Mouse (Mus musculus): Measurements from ENCODE around the gene Rusc2. TPM values are rescaled to one million over a fixed set of nuclear protein-coding genes. Genes with fewer than 3 reads are reported as not detected.

Gene Rusc2
- polyA plus RNA-seq, 1 experiment from 2014 or later = 29.6 TPM

DNA sequence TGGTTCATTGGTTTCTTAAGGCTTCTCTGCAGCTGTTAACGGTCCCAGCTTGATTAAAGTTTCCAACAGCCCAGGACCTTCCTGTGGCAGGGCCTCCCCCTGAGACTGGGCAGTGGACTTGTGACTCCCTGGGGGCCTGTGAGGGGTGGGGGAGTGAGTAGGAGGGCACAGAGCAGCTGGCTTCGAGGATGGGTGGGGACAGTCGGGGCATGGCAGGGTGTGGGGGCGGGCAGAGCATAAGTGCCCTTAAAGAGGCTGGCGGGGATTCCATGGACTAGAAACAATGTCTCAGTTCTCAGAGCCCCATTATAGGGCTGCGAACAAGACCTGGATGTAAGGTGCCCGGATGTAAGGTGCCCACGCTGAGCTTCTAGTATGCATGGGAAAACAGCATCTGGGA, 75.3 kb downstream of the Rusc2 start:
- ATAC-seq = no peak
- in situ Hi-C loops (cut with MboI; ENCODE audit: low pct_unique_long_range_greater_than_20kb) = no loop called here
- ChIA-PET POLR2A (interaction anchor here (0.6 kb wide), 1 partner anchor 419 kb away, joined by 4 read pairs; no protein-coding TSS in a partner anchor), CTCF (interaction anchor here (1.0 to 2.0 kb wide), 2 partner anchors 11 to 22 kb away, joined by 3 to 6 read pairs; no protein-coding TSS in a partner anchor)
- H3K27me3 ChIP-seq = no peaks in the 10 kb centered on the region
- no peak for TF ChIP-seq CTCF (IDR thresholded peaks at IDR 0.05)
- no peak for DNase-seq (ENCODE audit: low read depth, low spot score)

GRCm38 (mm10) chr4:43463102-43463501, 81.3 kb downstream of the Rusc2 start:
- H3K27me3 ChIP-seq = no peaks in the 10 kb centered on the region
- no peak for DNase-seq (ENCODE audit: low read depth, low spot score)
- ChIA-PET POLR2A (no interaction called here), CTCF (interaction anchor here (1.2 kb wide), 1 partner anchor 14 kb away, joined by 3 read pairs; no protein-coding TSS in a partner anchor)
- no peak for TF ChIP-seq CTCF (IDR thresholded peaks at IDR 0.05)
- no peak for ATAC-seq
- in situ Hi-C loops (cut with MboI; ENCODE audit: low pct_unique_long_range_greater_than_20kb) = no loop called here

DNA sequence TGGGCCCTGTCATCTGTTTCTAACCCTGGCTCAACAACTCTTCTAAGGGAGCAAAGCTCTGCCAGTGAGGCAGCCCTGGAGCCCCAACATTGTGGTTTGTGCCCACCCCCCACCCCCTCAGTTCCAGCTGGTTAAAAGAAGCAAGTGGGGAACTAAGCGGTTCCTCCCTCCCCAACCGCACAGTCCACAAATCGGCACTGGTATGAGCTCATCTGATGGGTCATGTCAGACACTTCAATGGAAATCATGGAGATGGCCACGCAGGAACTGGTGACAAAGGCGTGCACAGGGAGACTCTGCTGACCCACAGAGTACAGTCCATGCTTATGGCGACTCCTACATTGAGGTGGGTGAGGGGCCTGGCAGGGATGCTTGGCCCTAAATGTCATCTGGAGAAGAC, 84.2 kb downstream of the Rusc2 start:
- CTCF ChIA-PET = no interaction called here

GRCm38 (mm10) chr4:43466872-43467271, 85.1 kb downstream of the Rusc2 start:
- no peaks in the 10 kb centered on the region for H3K27me3 ChIP-seq
- in situ Hi-C loops (cut with MboI; ENCODE audit: low pct_unique_long_range_greater_than_20kb) = no loop called here
- DNase-seq (ENCODE audit: low read depth, low spot score) (no peak), ATAC-seq (no peak)
- no peak for TF ChIP-seq CTCF (IDR thresholded peaks at IDR 0.05)
- ChIA-PET POLR2A (interaction anchor here (1.0 kb wide), 1 partner anchor 8 kb away, joined by 3 read pairs; no protein-coding TSS in a partner anchor), CTCF (no interaction called here)

More for the DNA sequence above, 84.2 kb downstream of the Rusc2 start:
- ATAC-seq = no peak
- no peak for TF ChIP-seq CTCF (IDR thresholded peaks at IDR 0.05)
- no peak for DNase-seq (ENCODE audit: low read depth, low spot score)
- in situ Hi-C loops (cut with MboI; ENCODE audit: low pct_unique_long_range_greater_than_20kb) = no loop called here
- H3K27me3 ChIP-seq = no peaks in the 10 kb centered on the region
- POLR2A ChIA-PET = no interaction called here

- TF ChIP-seq CTCF (IDR thresholded peaks at IDR 0.05) = no peak
- in situ Hi-C loops (cut with MboI; ENCODE audit: low pct_unique_long_range_greater_than_20kb) = no loop called here
- no peaks in the 10 kb centered on the region for H3K27me3 ChIP-seq
- ATAC-seq (no peak), DNase-seq (ENCODE audit: low read depth, low spot score) (no peak)
- CTCF ChIA-PET = no interaction called here
- POLR2A ChIA-PET = interaction anchor here (1.2 kb wide), 1 partner anchor 20 kb away, joined by 4 read pairs; no protein-coding TSS in a partner anchor
Observed at GRCm38 (mm10) chr4:43470301-43470700, 88.5 kb downstream of the Rusc2 start.

DNA sequence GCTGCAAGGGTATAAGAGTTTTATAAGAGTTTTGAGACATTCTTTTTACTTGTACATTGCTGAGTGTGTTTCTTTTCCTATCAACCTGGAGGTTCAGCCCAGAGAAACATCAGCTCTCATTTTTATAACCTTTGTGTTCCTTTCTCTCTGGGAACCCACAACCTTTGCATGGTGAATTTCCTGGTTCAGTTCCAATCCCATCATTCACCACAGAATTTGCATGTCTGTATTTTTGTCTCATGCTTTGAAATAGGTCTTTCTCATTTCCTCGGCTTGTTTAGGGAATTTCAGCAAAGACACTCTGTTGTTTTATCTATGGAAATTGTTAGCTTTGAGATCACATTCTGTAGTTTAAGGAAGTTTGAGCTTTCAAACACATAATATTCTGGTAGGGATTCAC, 91.9 kb downstream of the Rusc2 start:
- ChIA-PET CTCF (no interaction called here), POLR2A (no interaction called here)
- ATAC-seq (no peak), DNase-seq (ENCODE audit: low read depth, low spot score) (no peak)
- in situ Hi-C loops (cut with MboI; ENCODE audit: low pct_unique_long_range_greater_than_20kb) = no loop called here
- H3K27me3 ChIP-seq = no peaks in the 10 kb centered on the region
- no peak for TF ChIP-seq CTCF (IDR thresholded peaks at IDR 0.05)

DNA sequence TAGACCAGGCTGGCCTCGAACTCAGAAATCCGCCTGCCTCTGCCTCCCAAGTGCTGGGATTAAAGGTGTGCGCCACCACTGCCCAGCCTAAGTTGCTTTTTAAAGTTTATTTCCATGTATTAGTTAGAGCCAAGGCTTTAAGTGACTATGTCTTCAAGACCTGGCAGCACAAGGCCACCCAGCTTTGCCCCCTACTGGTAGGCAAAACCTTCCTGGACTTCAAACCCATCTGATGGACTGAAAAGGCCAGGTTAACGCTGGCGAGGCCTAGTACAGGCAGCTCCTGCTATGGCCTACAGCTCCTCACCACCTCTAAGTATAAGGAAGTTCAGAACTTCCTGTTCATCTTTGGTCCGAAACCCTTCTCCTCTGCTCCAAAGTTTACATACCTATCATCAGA, 94.8 kb downstream of the Rusc2 start:
- ChIA-PET POLR2A (no interaction called here), CTCF (no interaction called here)
- in situ Hi-C loops (cut with MboI; ENCODE audit: low pct_unique_long_range_greater_than_20kb) = loop anchor here (5.0 kb wide), 1 partner anchor 34 kb away; the partner anchor contains the start of gene Tesk1
- no peak for DNase-seq (ENCODE audit: low read depth, low spot score)
- ATAC-seq = no peak
- no peak for TF ChIP-seq CTCF (IDR thresholded peaks at IDR 0.05)
- H3K27me3 ChIP-seq = no peaks in the 10 kb centered on the region

Other genes with a start within 250 kb of the Rusc2 start
- gene Atp8b5, start 114.8 kb upstream of the Rusc2 start, polyA plus RNA-seq (2021) = 0.59 TPM
- gene Fam166b, start 47.2 kb downstream of the Rusc2 start, polyA plus RNA-seq (2021) = 0.17 TPM
- gene Tesk1, start 60.0 kb downstream of the Rusc2 start, polyA plus RNA-seq (2021) = 50.4 TPM
- 3.3 TPM for gene Cd72, start 72.6 kb downstream of the Rusc2 start, polyA plus RNA-seq (2021)
- not detected for gene Sit1, start 101.8 kb downstream of the Rusc2 start, polyA plus RNA-seq (2021)
- gene Ccdc107, start 110.9 kb downstream of the Rusc2 start, polyA plus RNA-seq (2021) = 42.8 TPM
- gene Arhgef39, start 117.7 kb downstream of the Rusc2 start, polyA plus RNA-seq (2021) = 5.5 TPM
- not detected for gene Car9, start 125.0 kb downstream of the Rusc2 start, polyA plus RNA-seq (2021)
- 0.22 TPM for gene Tpm2, start 141.8 kb downstream of the Rusc2 start, polyA plus RNA-seq (2021)
- gene Creb3, start 180.4 kb downstream of the Rusc2 start, polyA plus RNA-seq (2021) = 74.6 TPM
- gene Tln1, start 180.7 kb downstream of the Rusc2 start, polyA plus RNA-seq (2021) = 112 TPM
- 25.3 TPM for gene Rgp1, start 196.7 kb downstream of the Rusc2 start, polyA plus RNA-seq (2021)
- 12.5 TPM for gene Gba2, start 196.9 kb downstream of the Rusc2 start, polyA plus RNA-seq (2021)
- gene Msmp, start 202.5 kb downstream of the Rusc2 start, polyA plus RNA-seq (2021) = not detected
- 47.2 TPM for gene Npr2, start 250.0 kb downstream of the Rusc2 start, polyA plus RNA-seq (2021)